In the genomic region with DNA sequence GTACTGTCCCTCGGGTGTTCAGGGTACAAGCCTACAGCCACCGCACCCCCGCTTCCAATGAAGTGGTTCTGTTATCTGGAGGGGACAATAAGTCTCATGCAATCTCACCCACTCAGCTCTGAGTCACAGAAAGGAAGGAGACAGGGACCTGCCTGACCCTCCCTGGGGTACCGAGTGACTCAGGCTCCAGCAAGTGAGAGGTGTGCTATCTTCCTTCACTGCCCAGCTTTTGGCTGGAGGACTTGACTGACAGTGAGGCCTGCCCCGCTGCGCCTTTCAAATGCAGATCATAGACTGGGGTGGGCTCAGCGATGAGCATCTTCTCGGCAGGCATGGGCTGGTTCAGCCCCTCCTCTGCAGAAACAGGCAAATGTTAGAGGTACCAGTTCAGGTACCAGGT, we compare ENCODE assay signal across 13 mouse cellular contexts. TPM values are rescaled to one million over a fixed set of nuclear protein-coding genes. Genes with fewer than 3 reads are reported as not detected.
A peak's percentile ranks its signal among the peaks of the same experiment; 100 is the strongest.
DNase-seq lines count a peak whose midpoint lies in the region; ATAC-seq and TF ChIP-seq lines count a peak whose summit lies in the region.
"Had no signal": no experiment of that assay in that cellular context is flagged by ENCODE, and none has a peak within 500 bp of the region (broad histone marks: within the 10 kb centered on the region; RNA-seq: fewer than 3 reads in every experiment).

No protein-coding gene starts in this region.

- H3K36me3 ChIP-seq in hindbrain, embryonic 11.5 days (ENCODE audit: control insufficient read depth, insufficient read depth, low read length): no peaks in the 10 kb centered on the region
- H3K36me3 ChIP-seq in hindbrain, embryonic 13.5 days: no peaks in the 10 kb centered on the region
- H3K36me3 ChIP-seq in G1E (replicated peaks): peaks cover 95% of the 10 kb centered on the region
- H3K36me3 ChIP-seq in liver, embryonic 16.5 days (ENCODE audit: control insufficient read depth, insufficient read depth): no peaks in the 10 kb centered on the region
- H3K36me3 ChIP-seq: limb, embryonic 12.5 days; neural tube, embryonic 13.5 days had no signal

- H3K9me3 ChIP-seq in hindbrain, embryonic 11.5 days (ENCODE audit: control insufficient read depth, low read length): no peaks in the 10 kb centered on the region
- no peaks in the 10 kb centered on the region for H3K9me3 ChIP-seq in hindbrain, embryonic 13.5 days
- H3K9me3 ChIP-seq in G1E (replicated peaks): no peaks in the 10 kb centered on the region
- H3K9me3 ChIP-seq in liver, embryonic 16.5 days (replicated peaks; ENCODE audit: control insufficient read depth, low read length): no peaks in the 10 kb centered on the region
- H3K9me3 ChIP-seq: limb, embryonic 12.5 days; neural tube, embryonic 13.5 days had no signal

- H3K4me3 ChIP-seq in hindbrain, embryonic 11.5 days (ENCODE audit: low read depth, low read length): no peak overlapping the region
- no peak overlapping the region for H3K4me3 ChIP-seq in hindbrain, embryonic 13.5 days
- peak overlapping the region; percentile 48; the same call in 1 of the 2 replicates for H3K4me3 ChIP-seq in G1E (ENCODE audit: low read depth, low read length)
- H3K4me3 ChIP-seq in liver, embryonic 16.5 days (ENCODE audit: low read depth, low read length): no peak overlapping the region
- H3K4me3 ChIP-seq: limb, embryonic 12.5 days; neural tube, embryonic 13.5 days had no signal

- 23% methylated on average over 8 of the region's 8 CpGs for WGBS in hindbrain, embryonic 11.5 days
- WGBS in hindbrain, embryonic 13.5 days: 27% methylated on average over 8 of the region's 8 CpGs
- 30% methylated on average over 8 of the region's 8 CpGs for WGBS in liver, embryonic 16.5 days (ENCODE audit: insufficient replicate concordance)

- H3K4me1 ChIP-seq in hindbrain, embryonic 11.5 days (replicated peaks; ENCODE audit: control insufficient read depth, insufficient read depth, low read length): no peaks in the 10 kb centered on the region; the same call in 1 of the 2 replicates
- H3K4me1 ChIP-seq in hindbrain, embryonic 13.5 days (replicated peaks): peaks cover 52% of the 10 kb centered on the region
- H3K4me1 ChIP-seq in G1E (ENCODE audit: insufficient read depth, low read depth, low read length): peaks cover 99% of the 10 kb centered on the region
- H3K4me1 ChIP-seq in liver, embryonic 16.5 days (ENCODE audit: control insufficient read depth, low read depth, low read length): peaks cover 78% of the 10 kb centered on the region

- no peak overlapping the region for H3K4me2 ChIP-seq in hindbrain, embryonic 11.5 days (replicated peaks; ENCODE audit: low read depth, low read length)
- no peak overlapping the region for H3K4me2 ChIP-seq in hindbrain, embryonic 13.5 days
- H3K4me2 ChIP-seq in liver, embryonic 16.5 days (ENCODE audit: low read depth, low read length): no peak overlapping the region
- H3K4me2 ChIP-seq: limb, embryonic 12.5 days; neural tube, embryonic 13.5 days had no signal

- ATAC-seq in hindbrain, embryonic 11.5 days (ENCODE audit: low FRiP score): no peak
- no peak for ATAC-seq in hindbrain, embryonic 13.5 days (ENCODE audit: low FRiP score)
- peak; percentile 30; the same call in 1 of the 2 replicates for ATAC-seq in G1E (ENCODE audit: extremely low read depth, insufficient number of reproducible peaks, low FRiP score, poor library complexity, severe bottlenecking)
- ATAC-seq in liver, embryonic 16.5 days (ENCODE audit: low read depth): peak; percentile 6; the same call in 1 of the 2 replicates
- ATAC-seq in granulocyte monocyte progenitor cell, adult 5-6 weeks (replicated peaks; ENCODE audit: poor library complexity, severe bottlenecking): no peak
- ATAC-seq: forebrain, embryonic 16.5 days had no signal

- no peak overlapping the region; the same call in 1 of the 2 replicates for H3K27ac ChIP-seq in hindbrain, embryonic 11.5 days (ENCODE audit: low read depth, low read length)
- no peak overlapping the region for H3K27ac ChIP-seq in hindbrain, embryonic 13.5 days
- peak overlapping the region; percentile 29; the same call in 1 of the 2 replicates for H3K27ac ChIP-seq in liver, embryonic 16.5 days (ENCODE audit: low read length)
- H3K27ac ChIP-seq: limb, embryonic 12.5 days; macrophage; neural tube, embryonic 13.5 days had no signal

- no peaks in the 10 kb centered on the region for H3K27me3 ChIP-seq in hindbrain, embryonic 11.5 days (ENCODE audit: control insufficient read depth, insufficient read depth, low read length)
- no peaks in the 10 kb centered on the region for H3K27me3 ChIP-seq in hindbrain, embryonic 13.5 days
- H3K27me3 ChIP-seq in G1E (ENCODE audit: insufficient read depth, low read length): no peaks in the 10 kb centered on the region
- no peaks in the 10 kb centered on the region for H3K27me3 ChIP-seq in liver, embryonic 16.5 days (ENCODE audit: control insufficient read depth, insufficient read depth, low read depth, low read length)
- H3K27me3 ChIP-seq: limb, embryonic 12.5 days; neural tube, embryonic 13.5 days had no signal

- H3K9ac ChIP-seq in hindbrain, embryonic 11.5 days (ENCODE audit: low read depth, low read length): peak overlapping the region; percentile 15; the same call in 1 of the 2 replicates
- no peak overlapping the region for H3K9ac ChIP-seq in hindbrain, embryonic 13.5 days
- peak overlapping the region; percentile 33; the same call in 1 of the 2 replicates for H3K9ac ChIP-seq in liver, embryonic 16.5 days (ENCODE audit: low read depth, low read length)
- H3K9ac ChIP-seq: limb, embryonic 12.5 days; neural tube, embryonic 13.5 days had no signal

- no peak for TF ChIP-seq CTCF in G1E (IDR thresholded peaks at IDR 0.05; ENCODE audit: low read depth, low read length)

- DNase-seq in hindbrain, embryonic 11.5 days (ENCODE audit: low spot score): no peak
- peak; percentile 46 for DNase-seq in G1E (ENCODE audit: low spot score)
- DNase-seq in adrenal gland, postnatal 25 days: peak; percentile 53
- DNase-seq in cerebellum, adult 9-11 months: no peak
- DNase-seq: cerebellum, adult 11-12 months; right cerebral cortex, postnatal 25 days had no signal

RNA-seq across cellular contexts. Expression of gene Tpst2, which starts 18.7 kb away (rescaled TPM):
- 27.0 and 32.3 TPM in 2 replicates for polyA plus RNA-seq in hindbrain, embryonic 11.5 days (2014; fragmentation: Nextera tagmentation; extraction: Ambion mirVana)
- 26.9 and 30.0 TPM in 2 replicates for polyA plus RNA-seq in hindbrain, embryonic 13.5 days (2015; fragmentation: Nextera tagmentation; extraction: Ambion mirVana)
- total RNA-seq in G1E (2014; fragmentation: Nextera tagmentation) (43.7 and 55.7 TPM in 2 replicates), G1E (2017) (32.9 and 37.3 TPM in 2 replicates)
- 103 and 156 TPM in 2 replicates for polyA plus RNA-seq in G1E (2012)
- total RNA-seq in adrenal gland, postnatal 25 days (2021): 144 and 210 TPM in 2 replicates
- polyA plus RNA-seq in liver, embryonic 16.5 days (2015; fragmentation: Nextera tagmentation; extraction: Ambion mirVana): 38.5 and 38.8 TPM in 2 replicates
- total RNA-seq in granulocyte monocyte progenitor cell, adult 5-6 weeks (2014; fragmentation: Nextera tagmentation): 28.7 and 43.9 TPM in 2 replicates
- 25.3 and 36.5 TPM in 2 replicates for total RNA-seq in granulocyte monocyte progenitor cell, adult 5-6 weeks (2017)

RNA-seq across cellular contexts. Expression of gene Tfip11, which starts 31.0 kb away (rescaled TPM):
- polyA plus RNA-seq in hindbrain, embryonic 11.5 days (2014; fragmentation: Nextera tagmentation; extraction: Ambion mirVana): 17.6 and 22.8 TPM in 2 replicates
- polyA plus RNA-seq in hindbrain, embryonic 13.5 days (2015; fragmentation: Nextera tagmentation; extraction: Ambion mirVana): 32.2 and 33.7 TPM in 2 replicates
- total RNA-seq in G1E (2014; fragmentation: Nextera tagmentation): 19.4 and 21.7 TPM in 2 replicates
- 14.9 and 19.4 TPM in 2 replicates for total RNA-seq in G1E (2017)
- 54.1 and 58.2 TPM in 2 replicates for polyA plus RNA-seq in G1E (2012)
- 33.3 and 38.6 TPM in 2 replicates for total RNA-seq in adrenal gland, postnatal 25 days (2021)
- 11.8 and 12.6 TPM in 2 replicates for polyA plus RNA-seq in liver, embryonic 16.5 days (2015; fragmentation: Nextera tagmentation; extraction: Ambion mirVana)
- total RNA-seq in granulocyte monocyte progenitor cell, adult 5-6 weeks (2014; fragmentation: Nextera tagmentation): 20.1 and 32.4 TPM in 2 replicates
- total RNA-seq in granulocyte monocyte progenitor cell, adult 5-6 weeks (2017): 13.6 and 16.6 TPM in 2 replicates

RNA-seq across cellular contexts. Expression of gene Crybb1, which starts 39.5 kb away (rescaled TPM):
- 0.59 and 0.88 TPM in 2 replicates for polyA plus RNA-seq in hindbrain, embryonic 11.5 days (2014; fragmentation: Nextera tagmentation; extraction: Ambion mirVana)
- 5.2 and 5.5 TPM in 2 replicates for polyA plus RNA-seq in hindbrain, embryonic 13.5 days (2015; fragmentation: Nextera tagmentation; extraction: Ambion mirVana)
- total RNA-seq in G1E (2014; fragmentation: Nextera tagmentation): not detected in 2 replicates
- total RNA-seq in G1E (2017): not detected in 2 replicates
- 0.14 TPM in 1 of 2 replicates, not detected in the other for polyA plus RNA-seq in G1E (2012)
- 1.1 and 2.7 TPM in 2 replicates for total RNA-seq in adrenal gland, postnatal 25 days (2021)
- 0.28 and 0.32 TPM in 2 replicates for polyA plus RNA-seq in liver, embryonic 16.5 days (2015; fragmentation: Nextera tagmentation; extraction: Ambion mirVana)
- total RNA-seq in granulocyte monocyte progenitor cell, adult 5-6 weeks (2014; fragmentation: Nextera tagmentation): not detected in 2 replicates
- total RNA-seq in granulocyte monocyte progenitor cell, adult 5-6 weeks (2017): not detected in 2 replicates
- polyA plus RNA-seq: macrophage had no signal

RNA-seq across cellular contexts. Expression of gene Cryba4, which starts 42.8 kb away (rescaled TPM):
- 1.4 and 1.9 TPM in 2 replicates for polyA plus RNA-seq in hindbrain, embryonic 11.5 days (2014; fragmentation: Nextera tagmentation; extraction: Ambion mirVana)
- 1.9 and 3.3 TPM in 2 replicates for polyA plus RNA-seq in hindbrain, embryonic 13.5 days (2015; fragmentation: Nextera tagmentation; extraction: Ambion mirVana)
- total RNA-seq in G1E (2014; fragmentation: Nextera tagmentation): not detected in 2 replicates
- total RNA-seq in G1E (2017): 0.98 TPM in 1 of 2 replicates, not detected in the other
- 0.43 and 0.63 TPM in 2 replicates for polyA plus RNA-seq in G1E (2012)
- 14.8 and 16.5 TPM in 2 replicates for total RNA-seq in adrenal gland, postnatal 25 days (2021)
- 0.49 and 0.67 TPM in 2 replicates for polyA plus RNA-seq in liver, embryonic 16.5 days (2015; fragmentation: Nextera tagmentation; extraction: Ambion mirVana)
- total RNA-seq in granulocyte monocyte progenitor cell, adult 5-6 weeks (2014; fragmentation: Nextera tagmentation): not detected in 2 replicates
- 0.30 TPM in 1 of 2 replicates, not detected in the other for total RNA-seq in granulocyte monocyte progenitor cell, adult 5-6 weeks (2017)

RNA-seq across cellular contexts. Expression of gene Srrd, which starts 47.7 kb away (rescaled TPM):
- 49.8 and 50.5 TPM in 2 replicates for polyA plus RNA-seq in hindbrain, embryonic 11.5 days (2014; fragmentation: Nextera tagmentation; extraction: Ambion mirVana)
- polyA plus RNA-seq in hindbrain, embryonic 13.5 days (2015; fragmentation: Nextera tagmentation; extraction: Ambion mirVana): 53.6 and 60.2 TPM in 2 replicates
- total RNA-seq in G1E (2014; fragmentation: Nextera tagmentation): 28.0 and 49.0 TPM in 2 replicates
- total RNA-seq in G1E (2017): 18.5 and 28.7 TPM in 2 replicates
- polyA plus RNA-seq in G1E (2012): 21.3 and 27.5 TPM in 2 replicates
- 22.4 and 29.1 TPM in 2 replicates for total RNA-seq in adrenal gland, postnatal 25 days (2021)
- 12.6 and 12.9 TPM in 2 replicates for polyA plus RNA-seq in liver, embryonic 16.5 days (2015; fragmentation: Nextera tagmentation; extraction: Ambion mirVana)
- total RNA-seq in granulocyte monocyte progenitor cell, adult 5-6 weeks (2014; fragmentation: Nextera tagmentation): 40.5 and 47.7 TPM in 2 replicates
- total RNA-seq in granulocyte monocyte progenitor cell, adult 5-6 weeks (2017): 15.6 and 17.6 TPM in 2 replicates

Comparison
In these comparisons a context has a peak if more than half of its experiments do, and no peak if none do; other contexts are left out.
1. ATAC-seq: peak in G1E (single experiment) and liver, embryonic 16.5 days (single experiment); none in hindbrain, embryonic 11.5 days (single experiment), hindbrain, embryonic 13.5 days (single experiment) and granulocyte monocyte progenitor cell, adult 5-6 weeks (single experiment).
2. DNase-seq: peak in G1E (single experiment) and adrenal gland, postnatal 25 days (single experiment); none in hindbrain, embryonic 11.5 days (single experiment) and cerebellum, adult 9-11 months (single experiment).